Mouse (Mus musculus) heart, embryonic 16.5 days (tissue): ENCODE results near the gene Irf2. TPM values are rescaled to one million over a fixed set of nuclear protein-coding genes. Genes with fewer than 3 reads are reported as not detected.
A peak's percentile ranks its signal among the peaks of the same experiment; 100 is the strongest.

Experiments used
- ATAC-seq: fragments of 200-750 bp; cut with Nextera tagmentation; replicated peaks from 2 replicates; pipeline ENCODE4 v1.8.0; 2017; ENCODE audit warnings: moderate number of reproducible peaks; ENCODE audit not compliant: insufficient read depth, low FRiP score; ENCODE audit errors: extremely low read depth
- H3K27ac ChIP-seq: fragments of 300-500 bp; sonication (generic); 2 replicates; pipeline ENCODE4 v1.5.1; 2014; ENCODE audit warnings: mild to moderate bottlenecking, low read length, control low read depth, moderate library complexity
- H3K27me3 ChIP-seq: fragments of 300-500 bp; sonication (generic); 2 replicates; pipeline ENCODE4 v1.6.1; 2014; ENCODE audit warnings: low read length, mixed read lengths; ENCODE audit not compliant: control insufficient read depth, insufficient read depth
- H3K36me3 ChIP-seq: fragments of 300-500 bp; sonication (generic); 2 replicates; pipeline ENCODE4 v1.6.1; 2014; ENCODE audit not compliant: control insufficient read depth, insufficient read depth
- H3K4me1 ChIP-seq: fragments of 300-500 bp; sonication (generic); 2 replicates; pipeline ENCODE4 v1.6.1; 2014; ENCODE audit warnings: low read length, mixed read lengths; ENCODE audit not compliant: control insufficient read depth, insufficient read depth
- H3K4me2 ChIP-seq: fragments of 300-500 bp; sonication (generic); 2 replicates; pipeline ENCODE4 v1.6.1; 2014; ENCODE audit warnings: low read depth, mild to moderate bottlenecking, control low read depth, low read length
- H3K4me3 ChIP-seq: fragments of 300-500 bp; sonication (generic); 2 replicates; pipeline ENCODE4 v1.5.1; 2014; ENCODE audit warnings: mild to moderate bottlenecking, control low read depth, low read length
- H3K9ac ChIP-seq: fragments of 300-500 bp; sonication (generic); 2 replicates; pipeline ENCODE4 v1.6.1; 2014; ENCODE audit warnings: low read length, control low read depth
- H3K9me3 ChIP-seq: fragments of 300-500 bp; sonication (generic); replicated peaks from 2 replicates; pipeline ENCODE4 v1.6.1; 2016; ENCODE audit warnings: low read length; ENCODE audit not compliant: control insufficient read depth
- WGBS: fragments of 180-500 bp; shearing (Covaris S2); extraction: QIAGEN DNeasy Blood & Tissue Kit; methylation state at CpG from one replicate; pipeline ENCODE4 v1.1.7; 2014; 5-methylcytosine and 5-hydroxymethylcytosine counted together
- polyA plus RNA-seq: library from polyadenylated mRNA; unstranded; fragments of >200 nt; fragmentation: Nextera tagmentation; extraction: Ambion mirVana; gene quantifications from 2 replicates; pipeline ENCODE4 v1.2.1, GENCODE M21; 2015

Gene Irf2
- polyA plus RNA-seq, 1 experiment from 2014 or later, result 22.5 TPM

DNA sequence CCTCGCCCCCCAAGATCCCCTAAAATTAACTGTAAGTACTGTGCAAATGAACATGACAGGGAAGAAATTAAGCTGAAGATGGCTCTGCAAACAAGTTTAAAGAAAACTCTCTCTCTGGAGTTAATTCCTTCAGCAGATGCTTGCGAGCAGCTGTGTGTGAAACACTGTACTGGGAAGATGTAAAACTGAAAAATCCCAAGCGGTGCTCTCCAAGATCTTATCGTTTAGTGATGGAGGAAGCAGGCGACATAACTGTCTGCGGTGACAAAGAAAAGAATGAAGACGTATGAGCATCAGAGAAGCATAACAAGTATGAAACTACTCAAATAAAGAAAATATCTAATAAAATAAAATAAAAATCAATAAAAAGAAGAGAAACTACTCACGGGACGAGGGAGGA, 18.1 kb downstream of the Irf2 start:
- no peaks in the 10 kb centered on the region for H3K27me3 ChIP-seq
- no peak overlapping the region for H3K27ac ChIP-seq
- no peak overlapping the region for H3K9ac ChIP-seq
- no peaks in the 10 kb centered on the region; the same call in 1 of the 2 replicates for H3K36me3 ChIP-seq
- peaks cover 10% of the 10 kb centered on the region for H3K4me1 ChIP-seq
- H3K4me3 ChIP-seq, result no peak overlapping the region
- no peak overlapping the region for H3K4me2 ChIP-seq
- no peak for ATAC-seq
- H3K9me3 ChIP-seq, result no peaks in the 10 kb centered on the region
- 85% methylated on average over 9 of the region's 9 CpGs for WGBS

- no peaks in the 10 kb centered on the region; the same call in 1 of the 2 replicates for H3K36me3 ChIP-seq
- no peaks in the 10 kb centered on the region for H3K27me3 ChIP-seq
- H3K27ac ChIP-seq, result no peak overlapping the region
- no peak overlapping the region for H3K4me3 ChIP-seq
- ATAC-seq, result no peak
- H3K9me3 ChIP-seq, result no peaks in the 10 kb centered on the region
- H3K9ac ChIP-seq, result no peak overlapping the region
- peaks cover 10% of the 10 kb centered on the region for H3K4me1 ChIP-seq
- no peak overlapping the region for H3K4me2 ChIP-seq
- WGBS, result 90% methylated on average over 7 of the region's 7 CpGs
These were observed 18.6 kb downstream of the Irf2 start for GRCm38 (mm10) chr8:46758131-46758530.

DNA sequence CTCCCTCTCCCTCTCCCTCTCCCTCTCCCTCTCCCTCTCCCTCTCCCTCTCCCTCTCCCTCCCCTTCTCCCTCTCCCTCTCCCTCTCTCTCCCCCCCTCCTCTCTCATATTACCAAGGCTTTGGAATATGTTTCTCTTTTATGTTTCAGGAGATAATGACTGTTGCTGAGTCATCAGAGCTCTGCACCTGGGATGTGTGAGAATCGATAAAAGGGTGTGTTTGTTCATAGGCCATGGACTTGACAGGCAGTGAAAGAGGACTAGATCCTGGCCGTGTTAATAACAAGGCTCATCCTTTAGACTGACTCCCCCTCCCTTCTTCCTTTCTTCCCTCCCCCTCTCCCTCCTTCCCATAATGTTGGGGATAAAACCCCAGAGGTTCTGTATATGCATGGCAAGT, 19.1 kb downstream of the Irf2 start:
- Histone ChIP-seq H3K9me3 (no peaks in the 10 kb centered on the region), H3K36me3 (no peaks in the 10 kb centered on the region; the same call in 1 of the 2 replicates), H3K27me3 (no peaks in the 10 kb centered on the region), H3K27ac (no peak overlapping the region), H3K4me3 (no peak overlapping the region), H3K4me1 (peaks cover 10% of the 10 kb centered on the region), H3K9ac (no peak overlapping the region), H3K4me2 (no peak overlapping the region)
- no peak for ATAC-seq
- 64% methylated on average over 2 of the region's 2 CpGs for WGBS

- Histone ChIP-seq H3K4me2 (no peak overlapping the region), H3K4me1 (peaks cover 8% of the 10 kb centered on the region), H3K27ac (no peak overlapping the region; the same call in 1 of the 2 replicates), H3K9me3 (no peaks in the 10 kb centered on the region), H3K27me3 (no peaks in the 10 kb centered on the region), H3K36me3 (no peaks in the 10 kb centered on the region; the same call in 1 of the 2 replicates), H3K9ac (no peak overlapping the region), H3K4me3 (no peak overlapping the region)
- WGBS, result 67% methylated on average over 7 of the region's 7 CpGs
- no peak for ATAC-seq
These were observed 20.0 kb downstream of the Irf2 start for GRCm38 (mm10) chr8:46759562-46759961.

GRCm38 (mm10) chr8:46760701-46761100, 21.2 kb downstream of the Irf2 start:
- Histone ChIP-seq H3K27ac (no peak overlapping the region), H3K9me3 (no peaks in the 10 kb centered on the region), H3K36me3 (no peaks in the 10 kb centered on the region; the same call in 1 of the 2 replicates), H3K4me2 (no peak overlapping the region), H3K4me3 (no peak overlapping the region), H3K9ac (no peak overlapping the region), H3K27me3 (no peaks in the 10 kb centered on the region), H3K4me1 (peaks cover 12% of the 10 kb centered on the region)
- 87% methylated on average over 7 of the region's 7 CpGs for WGBS
- ATAC-seq, result no peak

GRCm38 (mm10) chr8:46761454-46761853, 21.9 kb downstream of the Irf2 start:
- Histone ChIP-seq H3K4me3 (no peak overlapping the region), H3K9ac (no peak overlapping the region), H3K4me2 (no peak overlapping the region), H3K36me3 (no peaks in the 10 kb centered on the region; the same call in 1 of the 2 replicates), H3K27ac (no peak overlapping the region), H3K4me1 (peaks cover 12% of the 10 kb centered on the region), H3K27me3 (no peaks in the 10 kb centered on the region), H3K9me3 (no peaks in the 10 kb centered on the region)
- no peak for ATAC-seq
- 65% methylated on average over 6 of the region's 6 CpGs for WGBS

GRCm38 (mm10) chr8:46769408-46770180, 30.1 kb downstream of the Irf2 start:
- H3K9ac ChIP-seq, result no peak overlapping the region
- H3K4me2 ChIP-seq, result no peak overlapping the region
- no peaks in the 10 kb centered on the region for H3K9me3 ChIP-seq
- no peak for ATAC-seq
- peaks cover 3% of the 10 kb centered on the region; the same call in 1 of the 2 replicates for H3K4me1 ChIP-seq
- peaks cover 3% of the 10 kb centered on the region; the same call in 1 of the 2 replicates for H3K36me3 ChIP-seq
- H3K4me3 ChIP-seq, result no peak overlapping the region
- WGBS, result 77% methylated on average over 11 of the region's 11 CpGs
- 0 out of 2 replicates have a peak overlapping the region, but pooled peaks have one; percentile 2 for H3K27ac ChIP-seq
- H3K27me3 ChIP-seq, result no peaks in the 10 kb centered on the region

- whole genome bisulfite sequencing, result 83% methylated on average over 7 of the region's 7 CpGs
These were observed 31.5 kb downstream of the Irf2 start for GRCm38 (mm10) chr8:46770905-46771516.

DNA sequence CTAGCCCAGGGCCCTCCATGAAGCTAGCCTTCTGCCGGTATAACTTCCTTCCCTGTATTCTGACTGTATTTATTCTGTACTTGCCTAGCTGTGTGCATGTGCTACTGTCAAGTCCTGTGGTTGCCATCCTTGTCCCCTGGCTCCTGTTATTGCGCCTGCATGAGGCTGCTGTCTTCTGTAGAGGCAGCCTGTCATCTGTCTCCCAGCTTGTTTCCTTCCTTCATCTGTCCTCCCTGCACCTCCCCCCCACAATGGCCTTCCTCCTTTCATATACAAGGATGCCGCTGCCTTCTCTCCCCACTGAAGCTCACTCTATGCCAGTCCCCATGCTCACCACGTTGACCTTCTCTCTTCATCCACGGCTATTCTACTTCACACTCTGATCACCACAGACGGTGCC, 33.3 kb downstream of the Irf2 start:
- WGBS, result 77% methylated on average over 6 of the region's 6 CpGs
- Histone ChIP-seq H3K4me1 (no peaks in the 10 kb centered on the region), H3K36me3 (peaks cover 4% of the 10 kb centered on the region; the same call in 1 of the 2 replicates), H3K4me2 (no peak overlapping the region), H3K27ac (no peak overlapping the region), H3K27me3 (no peaks in the 10 kb centered on the region), H3K9me3 (0 out of 2 replicates have a peak, but pooled peaks cover under 1% of the 10 kb centered on the region), H3K4me3 (no peak overlapping the region), H3K9ac (no peak overlapping the region)
- no peak for ATAC-seq

More at GRCm38 (mm10) chr8:46770905-46771516, 31.5 kb downstream of the Irf2 start:
- no peak overlapping the region for H3K4me2 ChIP-seq
- H3K36me3 ChIP-seq, result peaks cover 4% of the 10 kb centered on the region; the same call in 1 of the 2 replicates
- no peaks in the 10 kb centered on the region for H3K4me1 ChIP-seq
- H3K4me3 ChIP-seq, result no peak overlapping the region
- ATAC-seq, result no peak
- no peak overlapping the region for H3K9ac ChIP-seq
- H3K27me3 ChIP-seq, result no peaks in the 10 kb centered on the region
- no peaks in the 10 kb centered on the region for H3K9me3 ChIP-seq
- no peak overlapping the region for H3K27ac ChIP-seq
